Mouse (Mus musculus) forebrain, postnatal 0 days (tissue): Measurements from ENCODE around the gene Zfp598. TPM values are rescaled to one million over a fixed set of nuclear protein-coding genes. Genes with fewer than 3 reads are reported as not detected.

ENCODE experiments used
- ATAC-seq: fragments of 200-750 bp; cut with Nextera tagmentation; 2 replicates; pipeline ENCODE4 v1.8.0; 2017; ENCODE audit warnings: mild to moderate bottlenecking, moderate library complexity
- DNase-seq: peaks from one replicate; pipeline ENCODE4 v3.0.0-alpha.2; 2015
- H3K27ac ChIP-seq: fragments of 300-500 bp; sonication (generic); 2 replicates; pipeline ENCODE4 v1.5.1; 2014; ENCODE audit warnings: low read depth, mild to moderate bottlenecking, antibody characterized with exemption, low read length, moderate library complexity, mixed read lengths
- H3K27me3 ChIP-seq: fragments of 300-500 bp; sonication (generic); 2 replicates; pipeline ENCODE4 v1.6.1; 2014; ENCODE audit warnings: mild to moderate bottlenecking, low read length, mixed read lengths; ENCODE audit not compliant: insufficient read depth
- H3K36me3 ChIP-seq: fragments of 300-500 bp; sonication (generic); 2 replicates; pipeline ENCODE4 v1.6.1; 2014; ENCODE audit warnings: mild to moderate bottlenecking, moderate library complexity; ENCODE audit not compliant: insufficient read depth
- H3K4me1 ChIP-seq: fragments of 300-500 bp; sonication (generic); 2 replicates; pipeline ENCODE4 v1.6.1; 2014; ENCODE audit warnings: antibody characterized with exemption; ENCODE audit not compliant: insufficient read depth
- H3K4me2 ChIP-seq: fragments of 300-500 bp; sonication (generic); 2 replicates; pipeline ENCODE4 v1.6.1; 2014; ENCODE audit warnings: low read depth, mild to moderate bottlenecking, moderate library complexity
- H3K4me3 ChIP-seq: fragments of 300-500 bp; sonication (generic); 2 replicates; pipeline ENCODE4 v1.5.1; 2014; ENCODE audit warnings: low read depth, low read length, mixed read lengths
- H3K9ac ChIP-seq: fragments of 300-500 bp; sonication (generic); 2 replicates; pipeline ENCODE4 v1.6.1; 2014; ENCODE audit warnings: mild to moderate bottlenecking
- H3K9me3 ChIP-seq: fragments of 300-500 bp; sonication (generic); 2 replicates; pipeline ENCODE4 v1.6.1; 2016; ENCODE audit warnings: low read length
- CTCF ChIP-seq: sonication (generic); IDR thresholded peaks from 2 replicates; pipeline ENCODE4 v1.5.1; 2016; ENCODE audit warnings: antibody characterized with exemption, control low read depth, low read depth
- WGBS: fragments of 180-500 bp; shearing (Covaris S2); extraction: QIAGEN DNeasy Blood & Tissue Kit; methylation state at CpG from one replicate; pipeline ENCODE4 v1.1.7; 2014; 5-methylcytosine and 5-hydroxymethylcytosine counted together
- polyA plus RNA-seq: library from polyadenylated mRNA; unstranded; fragments of >200 nt; fragmentation: Nextera tagmentation; extraction: Ambion mirVana; gene quantifications from 2 replicates; pipeline ENCODE4 v1.2.1, GENCODE M21; 2015
- total RNA-seq: library from RNA; depleted of rRNA; stranded (reverse); fragments of >200 nt; gene quantifications from 2 replicates; pipeline ENCODE4 v1.2.3, GENCODE M21; 2014; rRNA removed

Gene Zfp598
- total RNA-seq (31.2 and 41.5 TPM in 2 replicates), polyA plus RNA-seq (14.6 and 15.0 TPM in 2 replicates)

DNA sequence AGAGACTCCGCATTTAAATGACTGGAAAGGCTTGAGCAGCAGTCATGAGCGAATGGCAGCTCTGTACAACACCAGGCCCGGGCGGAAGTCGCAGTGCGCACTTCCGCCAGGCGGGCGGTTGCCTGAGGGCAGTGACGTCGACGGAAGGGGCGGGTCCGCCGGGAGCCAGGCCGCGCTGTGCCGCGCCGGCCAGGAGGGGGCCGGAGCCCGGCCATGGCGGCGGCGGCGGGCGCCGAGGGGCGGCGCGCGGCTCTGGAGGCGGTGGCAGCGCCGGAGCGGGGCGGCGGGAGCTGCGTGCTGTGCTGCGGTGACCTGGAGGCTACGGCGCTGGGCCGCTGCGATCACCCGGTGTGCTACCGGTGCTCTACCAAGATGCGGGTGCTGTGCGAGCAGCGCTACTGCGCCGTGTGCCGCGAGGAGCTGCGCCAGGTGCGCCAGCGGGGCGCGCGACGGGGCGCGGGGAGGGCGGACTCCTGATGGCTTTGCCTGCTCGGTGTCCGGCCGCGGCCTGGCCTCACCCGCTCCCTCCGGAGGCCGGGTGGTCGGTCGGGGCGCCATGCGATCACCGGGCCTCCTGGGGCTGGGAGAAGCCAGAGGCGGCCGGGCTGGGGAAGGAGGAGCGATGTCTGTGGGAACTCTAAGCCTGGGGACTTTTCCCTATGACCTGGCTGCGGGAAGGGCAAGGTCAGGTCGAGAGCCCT lies at the start of gene Zfp598:
TSS of gene Zfp598 (plus strand) at position 143 of the 701 bp plus-strand sequence.
- Histone ChIP-seq H3K27me3 (no peaks in the 10 kb centered on the region), H3K36me3 (no peaks in the 10 kb centered on the region), H3K4me2 (peak within 1 kb of the TSS; percentile 67), H3K4me1 (peaks cover 15% of the 10 kb centered on the region), H3K9me3 (no peaks in the 10 kb centered on the region), H3K9ac (peak within 1 kb of the TSS; percentile 97), H3K27ac (peak within 1 kb of the TSS; percentile 88), H3K4me3 (peak within 1 kb of the TSS; percentile 99)
- ATAC-seq = peak; percentile 100
- peak; percentile 14; the same call in 1 of the 2 replicates for TF ChIP-seq CTCF
- DNase-seq = peak; percentile 97
- 2% methylated on average over 63 of the region's 80 CpGs for WGBS

DNA sequence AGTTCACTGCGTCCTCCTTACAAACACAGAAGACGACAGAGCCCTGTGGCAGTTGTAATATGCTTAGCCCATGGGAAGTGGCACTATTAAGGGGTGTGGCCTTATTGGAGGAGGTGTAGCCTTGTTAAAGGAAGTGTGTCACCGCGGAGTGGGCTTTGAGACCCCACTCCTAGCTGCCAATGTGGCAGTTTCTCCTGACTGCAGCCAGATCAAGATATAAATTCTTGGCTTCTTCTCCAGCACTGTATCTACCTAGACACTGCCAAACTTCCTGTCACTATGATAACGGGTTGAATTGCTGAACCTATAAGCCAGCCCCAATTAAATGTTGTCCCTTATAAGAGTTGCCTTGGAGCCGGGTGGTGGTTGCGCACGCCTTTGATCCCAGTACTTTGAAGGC lies 44.0 kb upstream of the Zfp598 start:
- ATAC-seq = no peak
- TF ChIP-seq CTCF = no peak
- no peaks in the 10 kb centered on the region for H3K27me3 ChIP-seq
- H3K9ac ChIP-seq = no peak overlapping the region
- H3K9me3 ChIP-seq = no peaks in the 10 kb centered on the region
- 94% methylated on average over 8 of the region's 8 CpGs for WGBS
- no peak overlapping the region for H3K4me2 ChIP-seq
- H3K4me1 ChIP-seq = no peaks in the 10 kb centered on the region
- H3K27ac ChIP-seq = no peak overlapping the region
- DNase-seq = no peak
- H3K36me3 ChIP-seq = peaks cover 98% of the 10 kb centered on the region
- no peak overlapping the region for H3K4me3 ChIP-seq

DNA sequence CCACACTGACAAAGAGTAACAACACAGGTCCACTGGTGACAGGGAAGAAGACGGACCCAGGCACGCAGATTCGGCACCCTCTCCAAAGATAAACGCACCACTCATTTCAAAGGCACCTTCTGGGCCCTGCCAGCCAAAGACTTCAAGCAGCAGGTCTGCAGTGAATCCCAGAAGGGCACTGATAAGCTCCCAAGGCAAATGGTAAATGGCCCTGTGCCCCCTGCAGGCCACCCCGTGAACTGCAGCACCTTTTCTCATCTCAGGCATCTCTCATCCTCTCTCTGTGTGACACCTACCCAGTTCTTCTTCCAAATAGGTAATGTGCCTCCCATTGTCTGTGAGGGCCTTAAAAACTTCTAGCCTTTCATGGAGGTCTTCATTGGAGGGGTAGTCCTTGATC lies 40.8 kb upstream of the Zfp598 start:
- 53% methylated on average over 5 of the region's 5 CpGs for WGBS
- H3K36me3 ChIP-seq = peaks cover 73% of the 10 kb centered on the region
- no peak for ATAC-seq

DNA sequence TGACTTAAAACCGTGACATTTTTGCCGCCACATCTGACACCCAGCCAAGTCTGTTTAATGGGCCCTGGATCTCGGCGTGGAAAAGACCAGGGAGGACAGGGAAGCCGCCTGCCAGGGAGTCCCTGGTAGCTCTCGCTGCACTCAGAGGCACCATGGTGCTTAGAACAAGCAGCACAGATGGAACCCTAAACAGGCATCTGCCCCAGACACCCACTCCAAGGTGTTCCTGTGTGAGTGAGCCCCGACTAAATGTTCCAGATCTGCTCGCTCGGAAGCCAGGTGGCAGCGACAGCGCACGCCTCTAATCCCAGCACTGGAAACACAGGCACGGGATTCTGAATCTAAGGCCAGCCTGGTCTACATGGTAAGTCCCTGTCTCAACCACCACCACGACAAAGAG lies 39.4 kb upstream of the Zfp598 start:
- WGBS = 87% methylated on average over 14 of the region's 14 CpGs
- H3K36me3 ChIP-seq = peaks cover 59% of the 10 kb centered on the region
- no peak for TF ChIP-seq CTCF

More for the DNA sequence above, 40.8 kb upstream of the Zfp598 start:
- peak; percentile 57 for DNase-seq
- H3K27me3 ChIP-seq = no peaks in the 10 kb centered on the region
- H3K9me3 ChIP-seq = no peaks in the 10 kb centered on the region
- H3K4me2 ChIP-seq = no peak overlapping the region
- H3K4me3 ChIP-seq = no peak overlapping the region
- H3K9ac ChIP-seq = no peak overlapping the region
- TF ChIP-seq CTCF = peak; percentile 89
- no peak overlapping the region for H3K27ac ChIP-seq
- H3K4me1 ChIP-seq = peaks cover 9% of the 10 kb centered on the region; the same call in 1 of the 2 replicates

DNA sequence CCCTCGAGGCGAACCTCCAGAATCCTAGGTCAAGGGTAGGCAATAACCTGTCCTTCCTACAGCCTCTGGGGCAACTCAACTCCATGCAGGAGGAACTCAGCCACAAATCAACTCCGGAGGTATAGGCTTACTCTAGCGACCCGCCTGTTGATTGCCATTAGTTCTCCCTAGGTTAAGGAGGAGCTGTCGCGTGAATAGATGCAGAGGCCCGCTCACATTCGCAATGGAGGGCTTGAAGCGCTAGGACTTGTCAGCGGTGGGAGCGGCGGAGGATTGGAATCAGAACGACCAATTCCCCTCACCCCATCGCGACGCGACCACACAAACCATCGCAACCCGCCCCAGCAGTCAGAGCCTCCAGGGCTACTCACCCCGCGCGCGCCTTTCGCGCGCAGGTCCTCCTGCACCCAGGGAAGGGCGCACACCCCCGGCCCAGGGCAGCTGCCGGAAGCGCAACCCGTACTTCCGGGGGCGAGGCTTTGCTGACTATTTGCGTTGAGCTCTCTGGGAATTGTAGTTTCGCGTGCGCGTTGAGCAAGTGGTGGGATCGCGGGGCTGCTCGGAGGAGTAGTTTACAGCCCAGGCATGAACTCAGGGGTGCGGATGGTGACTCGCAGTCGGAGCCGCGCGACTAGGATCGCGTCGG lies 37.2 kb upstream of the Zfp598 start, which contains the start of the genes Tsc2 and Nthl1:
TSS of gene Tsc2 (minus strand) at position 464 of the 646 bp plus-strand sequence.
TSS of gene Nthl1 (plus strand) at position 514 of the 646 bp plus-strand sequence.
- 2% methylated on average over 51 of the region's 51 CpGs for WGBS
- peak; percentile 89 for DNase-seq
- Histone ChIP-seq H3K36me3 (peaks cover 37% of the 10 kb centered on the region), H3K9me3 (no peaks in the 10 kb centered on the region), H3K27me3 (no peaks in the 10 kb centered on the region), H3K9ac (peak within 1 kb of the TSS; percentile 62), H3K27ac (peak within 1 kb of the TSS; percentile 71), H3K4me2 (peak within 1 kb of the TSS; percentile 86), H3K4me1 (peaks cover 9% of the 10 kb centered on the region; the same call in 1 of the 2 replicates), H3K4me3 (peak within 1 kb of the TSS; percentile 65)
- no peak for TF ChIP-seq CTCF
- peak; percentile 97 for ATAC-seq

More for the DNA sequence above, 39.4 kb upstream of the Zfp598 start:
- Histone ChIP-seq H3K4me2 (no peak overlapping the region), H3K4me1 (peaks cover 9% of the 10 kb centered on the region; the same call in 1 of the 2 replicates), H3K27me3 (no peaks in the 10 kb centered on the region), H3K27ac (no peak overlapping the region), H3K9ac (no peak overlapping the region), H3K4me3 (no peak overlapping the region), H3K9me3 (no peaks in the 10 kb centered on the region)
- DNase-seq = no peak
- no peak for ATAC-seq

DNA sequence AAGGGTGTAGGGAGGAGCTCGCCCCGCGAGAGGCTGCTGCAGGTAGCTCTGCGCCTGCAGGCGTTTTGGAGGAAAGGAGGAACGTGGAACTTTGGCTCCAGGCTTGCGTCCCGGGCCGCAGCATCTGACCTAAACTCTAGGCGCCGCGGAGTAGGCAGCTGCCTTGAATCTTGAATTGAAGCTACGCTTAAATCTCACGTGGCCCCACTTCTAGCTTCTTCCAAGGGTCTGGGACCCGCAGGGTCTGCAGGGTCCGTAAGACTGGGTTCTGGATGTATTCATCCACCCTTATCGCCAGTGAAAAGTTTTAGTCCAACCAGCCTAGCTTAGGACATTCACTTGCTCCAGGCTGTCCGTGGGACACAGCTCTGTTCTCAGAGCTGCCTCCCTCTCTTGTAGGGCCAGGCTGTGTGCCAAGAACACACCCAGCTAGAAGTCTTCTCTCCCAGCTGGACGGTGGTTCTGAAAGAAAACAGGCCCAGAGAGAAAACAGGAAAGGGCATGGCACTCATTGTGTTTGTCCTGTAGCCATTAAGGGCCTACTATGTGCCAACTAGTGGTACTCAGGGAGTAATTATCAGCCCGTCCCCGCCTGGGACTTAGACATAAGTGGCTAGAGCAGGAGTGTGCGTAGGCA lies 36.6 kb upstream of the Zfp598 start:
- Histone ChIP-seq H3K36me3 (peaks cover 31% of the 10 kb centered on the region), H3K4me3 (peak overlapping the region; percentile 65), H3K4me2 (peak overlapping the region; percentile 86), H3K27ac (peak overlapping the region; percentile 71), H3K27me3 (no peaks in the 10 kb centered on the region), H3K4me1 (peaks cover 9% of the 10 kb centered on the region; the same call in 1 of the 2 replicates), H3K9me3 (no peaks in the 10 kb centered on the region), H3K9ac (peak overlapping the region; percentile 62)
- no peak for TF ChIP-seq CTCF
- DNase-seq (peak; percentile 21), ATAC-seq (peak; percentile 14)
- WGBS = 8% methylated on average over 22 of the region's 22 CpGs
